Mouse (Mus musculus): ENCODE data around the gene Rc3h2. TPM values are rescaled to one million over a fixed set of nuclear protein-coding genes. Genes with fewer than 3 reads are reported as not detected.

Gene Rc3h2
- polyA plus RNA-seq, 1 experiment from 2014 or later: 35.0 TPM

Other genes starting within 250 kb of the Rc3h2 start
- gene Olfr365, start 234.7 kb downstream of the Rc3h2 start, polyA plus RNA-seq (2016; fragmentation: Nextera tagmentation; extraction: Ambion mirVana): not detected in 2 replicates
- gene Olfr366, start 211.3 kb downstream of the Rc3h2 start, polyA plus RNA-seq (2016; fragmentation: Nextera tagmentation; extraction: Ambion mirVana): not detected in 2 replicates
- not detected in 2 replicates for gene Olfr368, start 96.4 kb downstream of the Rc3h2 start, polyA plus RNA-seq (2016; fragmentation: Nextera tagmentation; extraction: Ambion mirVana)
- gene Pdcl, start 63.6 kb downstream of the Rc3h2 start, polyA plus RNA-seq (2016; fragmentation: Nextera tagmentation; extraction: Ambion mirVana): 73.7 and 77.6 TPM in 2 replicates
- gene Zbtb26, start 20.2 kb upstream of the Rc3h2 start, polyA plus RNA-seq (2016; fragmentation: Nextera tagmentation; extraction: Ambion mirVana): 13.2 and 13.5 TPM in 2 replicates
- gene Zbtb6, start 20.3 kb upstream of the Rc3h2 start, polyA plus RNA-seq (2016; fragmentation: Nextera tagmentation; extraction: Ambion mirVana): 11.0 and 13.9 TPM in 2 replicates
- gene Rabgap1, start 20.4 kb upstream of the Rc3h2 start, polyA plus RNA-seq (2016; fragmentation: Nextera tagmentation; extraction: Ambion mirVana): 60.5 and 64.0 TPM in 2 replicates
- 5.2 and 6.8 TPM in 2 replicates for gene Gpr21, start 93.4 kb upstream of the Rc3h2 start, polyA plus RNA-seq (2016; fragmentation: Nextera tagmentation; extraction: Ambion mirVana)